Mouse (Mus musculus): ENCODE results near the gene Cyp2u1. TPM values are rescaled to one million over a fixed set of nuclear protein-coding genes. Genes with fewer than 3 reads are reported as not detected.

The Cyp2u1 gene
- polyA plus RNA-seq, 1 experiment from 2014 or later = 9.6 TPM

DNA sequence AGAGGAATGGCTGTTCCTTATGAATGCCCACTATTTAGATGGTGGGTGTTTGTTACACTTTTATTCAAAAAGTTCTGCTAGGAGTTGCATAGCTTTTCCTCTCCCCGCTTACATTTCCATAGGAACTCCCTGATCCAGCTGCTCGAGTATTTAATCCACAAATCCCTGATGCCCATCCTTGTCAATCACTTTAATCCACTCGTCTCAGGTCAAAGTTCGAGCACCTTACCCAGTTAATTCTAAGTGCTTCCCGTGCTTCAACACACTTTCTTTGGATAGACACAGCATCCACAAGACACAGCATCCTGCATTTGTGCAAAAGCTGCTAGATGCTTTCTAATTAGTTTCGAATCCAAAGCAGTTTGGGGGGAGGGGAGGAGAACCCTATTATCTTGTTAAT lies 32.6 kb downstream of the Cyp2u1 start:
- H3K4me2 ChIP-seq (replicated peaks) = no peak overlapping the region
- WGBS = 41% methylated on average over 6 of the region's 6 CpGs
- H3K9ac ChIP-seq = no peak overlapping the region
- ATAC-seq (ENCODE audit: low FRiP score) (no peak), DNase-seq (ENCODE audit: low spot score) (no peak)
- H3K36me3 ChIP-seq (replicated peaks; ENCODE audit: control insufficient read depth, insufficient read depth) = no peaks in the 10 kb centered on the region
- H3K4me1 ChIP-seq (replicated peaks; ENCODE audit: control insufficient read depth, insufficient read depth, low read length) = peaks cover 5% of the 10 kb centered on the region
- no peak overlapping the region for H3K4me3 ChIP-seq (replicated peaks; ENCODE audit: low read length)
- H3K27me3 ChIP-seq (ENCODE audit: control insufficient read depth, insufficient read depth, low read length) = no peaks in the 10 kb centered on the region
- no peaks in the 10 kb centered on the region for H3K9me3 ChIP-seq (ENCODE audit: control insufficient read depth, low read length)
- no peak overlapping the region for H3K27ac ChIP-seq

DNA sequence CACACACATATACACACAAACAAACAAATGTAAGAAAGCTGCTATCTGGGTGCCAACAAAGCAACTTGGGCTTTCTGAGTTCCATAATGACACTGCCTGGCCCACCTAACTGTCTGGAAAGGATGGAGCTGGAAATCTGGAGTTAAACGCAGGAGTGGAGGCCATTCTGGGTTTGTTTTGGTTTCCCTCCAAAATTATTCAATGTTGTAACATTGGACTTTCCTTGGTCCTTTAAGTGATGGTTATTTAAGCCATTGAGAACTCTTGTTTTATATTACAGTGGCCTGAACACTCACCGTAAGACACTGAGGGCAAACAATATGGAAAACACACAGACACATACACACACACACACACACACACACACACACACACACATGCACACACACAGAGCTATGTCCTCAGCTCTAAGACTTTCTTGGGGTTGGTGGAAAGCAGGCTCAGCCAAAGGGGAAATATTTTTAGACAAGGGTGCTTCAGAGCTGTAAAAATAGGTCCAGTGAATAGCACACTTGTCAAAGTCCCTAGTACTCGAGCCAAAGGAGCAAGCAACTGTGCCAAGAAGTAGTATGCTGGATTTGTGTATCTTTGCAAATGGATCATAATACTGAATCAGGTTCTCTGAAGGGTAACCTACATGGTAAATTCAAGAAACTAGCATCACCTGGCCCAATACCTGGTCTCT lies 36.5 kb downstream of the Cyp2u1 start:
- Histone ChIP-seq H3K9me3 (ENCODE audit: control insufficient read depth, low read length) (no peaks in the 10 kb centered on the region), H3K27me3 (ENCODE audit: control insufficient read depth, insufficient read depth, low read length) (no peaks in the 10 kb centered on the region), H3K9ac (no peak overlapping the region), H3K4me2 (replicated peaks) (no peak overlapping the region), H3K4me3 (replicated peaks; ENCODE audit: low read length) (no peak overlapping the region), H3K4me1 (replicated peaks; ENCODE audit: control insufficient read depth, insufficient read depth, low read length) (peaks cover 5% of the 10 kb centered on the region), H3K36me3 (replicated peaks; ENCODE audit: control insufficient read depth, insufficient read depth) (no peaks in the 10 kb centered on the region), H3K27ac (no peak overlapping the region)
- DNase-seq (ENCODE audit: low spot score) = no peak
- 90% methylated on average over 3 of the region's 3 CpGs for WGBS
- no peak for ATAC-seq (ENCODE audit: low FRiP score)

DNA sequence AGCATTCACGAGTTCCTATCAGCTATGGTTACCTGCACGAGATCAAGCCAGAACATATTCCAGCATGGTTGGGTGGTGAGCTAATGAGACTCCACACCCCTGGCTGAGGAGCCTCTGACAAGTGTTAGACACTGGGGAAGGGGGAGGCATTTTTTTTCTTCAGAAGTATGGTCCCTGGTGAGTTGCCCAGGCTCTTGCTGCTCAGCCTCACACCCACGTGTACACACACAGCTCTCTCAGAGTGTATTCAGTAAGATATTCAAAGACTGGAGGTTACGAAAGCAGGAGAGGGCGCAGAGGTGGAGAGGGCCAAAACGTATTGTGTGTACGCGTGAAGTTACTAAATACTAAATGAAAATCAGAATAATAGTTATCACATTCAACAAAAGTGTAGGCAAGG lies 37.5 kb downstream of the Cyp2u1 start:
- no peaks in the 10 kb centered on the region for H3K27me3 ChIP-seq (ENCODE audit: control insufficient read depth, insufficient read depth, low read length)
- H3K4me2 ChIP-seq (replicated peaks) = no peak overlapping the region
- H3K9me3 ChIP-seq (ENCODE audit: control insufficient read depth, low read length) = 0 out of 2 replicates have a peak, but pooled peaks cover 7% of the 10 kb centered on the region
- 91% methylated on average over 8 of the region's 8 CpGs for WGBS
- H3K9ac ChIP-seq = no peak overlapping the region
- no peak overlapping the region for H3K27ac ChIP-seq
- no peak for DNase-seq (ENCODE audit: low spot score)
- ATAC-seq (ENCODE audit: low FRiP score) = no peak
- no peaks in the 10 kb centered on the region for H3K36me3 ChIP-seq (replicated peaks; ENCODE audit: control insufficient read depth, insufficient read depth)
- no peak overlapping the region for H3K4me3 ChIP-seq (replicated peaks; ENCODE audit: low read length)
- H3K4me1 ChIP-seq (replicated peaks; ENCODE audit: control insufficient read depth, insufficient read depth, low read length) = no peaks in the 10 kb centered on the region

DNA sequence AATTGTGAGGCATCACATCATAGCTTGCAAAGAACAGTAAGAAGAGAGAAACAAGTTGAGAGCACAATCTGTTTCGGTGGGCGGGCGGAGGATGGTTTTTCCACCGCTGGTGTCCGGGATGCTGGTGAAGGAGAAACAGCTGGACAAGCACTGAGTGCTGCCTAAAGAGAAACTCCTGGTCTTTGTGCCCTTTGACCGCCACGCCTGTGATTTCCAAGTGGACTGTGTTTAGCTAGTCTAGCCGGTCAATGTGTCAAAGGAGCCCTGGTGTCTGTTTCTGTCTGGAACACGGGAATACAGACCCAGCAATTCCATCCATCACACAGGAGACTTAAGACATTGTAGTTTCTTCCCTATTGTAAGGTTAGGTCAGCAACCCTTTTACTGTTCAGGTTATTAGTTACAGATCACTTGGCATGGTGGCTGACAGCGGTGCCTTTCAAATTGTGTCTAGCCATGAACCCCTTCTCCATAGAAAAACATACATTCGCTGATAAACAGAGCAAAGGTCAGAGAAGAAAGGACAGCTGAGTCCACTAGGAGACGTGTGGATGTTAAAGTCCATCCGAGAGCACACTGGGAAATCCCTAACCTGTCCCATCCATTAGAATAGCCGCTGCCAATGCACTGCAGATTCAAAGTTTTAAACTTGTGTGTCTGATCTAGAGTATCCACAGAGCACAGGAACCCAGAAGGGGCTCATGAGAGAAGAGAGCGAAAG lies 39.1 kb downstream of the Cyp2u1 start:
- Histone ChIP-seq H3K4me3 (replicated peaks; ENCODE audit: low read length) (no peak overlapping the region), H3K27me3 (ENCODE audit: control insufficient read depth, insufficient read depth, low read length) (no peaks in the 10 kb centered on the region), H3K9ac (no peak overlapping the region), H3K27ac (no peak overlapping the region), H3K36me3 (replicated peaks; ENCODE audit: control insufficient read depth, insufficient read depth) (no peaks in the 10 kb centered on the region), H3K4me1 (replicated peaks; ENCODE audit: control insufficient read depth, insufficient read depth, low read length) (no peaks in the 10 kb centered on the region), H3K9me3 (ENCODE audit: control insufficient read depth, low read length) (0 out of 2 replicates have a peak, but pooled peaks cover 7% of the 10 kb centered on the region), H3K4me2 (replicated peaks) (no peak overlapping the region)
- 44% methylated on average over 15 of the region's 15 CpGs for WGBS
- no peak for ATAC-seq (ENCODE audit: low FRiP score)
- DNase-seq (ENCODE audit: low spot score) = no peak

DNA sequence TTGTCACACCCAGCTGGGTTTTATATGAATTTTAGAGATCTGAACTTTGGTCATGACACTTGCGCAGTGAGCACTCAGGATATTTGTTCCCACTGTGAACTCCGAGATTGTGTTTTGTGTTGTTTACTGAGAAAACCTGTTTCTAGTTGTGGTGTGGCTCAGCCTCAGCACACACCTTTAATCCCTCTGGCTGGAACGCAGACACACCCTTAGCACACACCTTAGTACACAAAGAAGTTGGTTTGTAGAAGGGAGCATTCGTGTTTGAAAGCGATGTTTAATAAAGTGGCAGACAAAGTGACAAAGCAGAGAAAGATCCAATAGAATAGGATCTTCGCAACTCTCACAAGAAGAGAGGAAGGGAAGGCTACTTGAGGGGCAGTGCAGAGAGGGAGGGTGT lies 42.6 kb downstream of the Cyp2u1 start:
- Histone ChIP-seq H3K4me3 (replicated peaks; ENCODE audit: low read length) (no peak overlapping the region), H3K4me2 (replicated peaks) (no peak overlapping the region), H3K9me3 (ENCODE audit: control insufficient read depth, low read length) (0 out of 2 replicates have a peak, but pooled peaks cover 7% of the 10 kb centered on the region), H3K9ac (no peak overlapping the region), H3K27ac (no peak overlapping the region), H3K27me3 (ENCODE audit: control insufficient read depth, insufficient read depth, low read length) (no peaks in the 10 kb centered on the region), H3K4me1 (replicated peaks; ENCODE audit: control insufficient read depth, insufficient read depth, low read length) (no peaks in the 10 kb centered on the region), H3K36me3 (replicated peaks; ENCODE audit: control insufficient read depth, insufficient read depth) (no peaks in the 10 kb centered on the region)
- WGBS = 97% methylated on average over 6 of the region's 6 CpGs
- DNase-seq (ENCODE audit: low spot score) (no peak), ATAC-seq (ENCODE audit: low FRiP score) (no peak)

DNA sequence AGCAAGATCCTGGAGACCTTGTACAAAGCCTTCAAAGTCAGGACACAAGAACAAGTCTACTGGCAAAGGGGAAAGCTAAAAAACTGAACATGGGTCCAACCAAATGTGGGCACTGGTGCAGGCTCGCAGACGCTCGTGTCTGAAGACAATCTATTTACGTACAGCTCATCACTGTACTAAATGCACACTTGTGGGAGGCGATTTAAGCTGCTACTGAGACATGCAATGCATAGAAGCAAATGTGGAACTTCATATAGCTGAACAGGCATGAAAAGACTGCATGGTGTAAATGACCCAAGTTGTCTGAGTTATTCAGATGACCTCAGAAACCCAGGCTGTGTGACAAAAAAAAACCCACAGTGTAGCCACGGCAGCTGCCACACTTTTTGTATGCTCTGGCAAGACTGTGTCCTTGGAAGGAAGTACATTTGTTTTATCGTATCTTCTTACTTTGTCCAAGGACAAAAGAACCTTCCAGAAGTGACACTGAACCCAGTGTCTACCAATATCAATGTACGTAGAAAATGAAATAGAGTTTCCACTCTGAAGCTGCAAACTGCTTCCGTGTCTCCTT lies 43.5 kb downstream of the Cyp2u1 start:
- ATAC-seq (ENCODE audit: low FRiP score) (no peak), DNase-seq (ENCODE audit: low spot score) (no peak)
- H3K4me2 ChIP-seq (replicated peaks) = no peak overlapping the region
- WGBS = 92% methylated on average over 9 of the region's 9 CpGs
- no peak overlapping the region for H3K9ac ChIP-seq
- H3K4me3 ChIP-seq (replicated peaks; ENCODE audit: low read length) = no peak overlapping the region
- no peaks in the 10 kb centered on the region for H3K4me1 ChIP-seq (replicated peaks; ENCODE audit: control insufficient read depth, insufficient read depth, low read length)
- no peak overlapping the region for H3K27ac ChIP-seq
- H3K9me3 ChIP-seq (ENCODE audit: control insufficient read depth, low read length) = 0 out of 2 replicates have a peak, but pooled peaks cover 7% of the 10 kb centered on the region
- no peaks in the 10 kb centered on the region for H3K36me3 ChIP-seq (replicated peaks; ENCODE audit: control insufficient read depth, insufficient read depth)
- no peaks in the 10 kb centered on the region for H3K27me3 ChIP-seq (ENCODE audit: control insufficient read depth, insufficient read depth, low read length)

DNA sequence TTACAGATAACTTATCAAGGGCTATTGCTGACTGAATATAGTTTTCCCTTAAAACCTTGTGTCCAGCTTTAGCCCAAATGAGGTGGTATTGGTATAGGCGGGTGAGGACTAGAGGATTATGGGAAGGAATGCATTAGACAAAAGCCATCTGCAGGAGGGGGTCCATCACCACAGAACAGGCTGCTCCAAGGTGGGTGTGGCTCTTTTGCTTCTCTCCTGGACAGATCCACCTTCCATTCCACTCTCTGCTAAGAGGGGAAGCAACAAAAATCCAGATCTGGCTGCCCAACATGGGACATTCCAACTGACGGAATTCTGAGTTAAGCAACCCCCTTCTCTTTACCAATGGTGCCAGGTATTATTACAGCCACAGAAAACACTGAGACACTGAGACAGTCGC lies 44.1 kb downstream of the Cyp2u1 start:
- no peak for ATAC-seq (ENCODE audit: low FRiP score)
- Histone ChIP-seq H3K9ac (no peak overlapping the region), H3K27ac (no peak overlapping the region), H3K4me3 (replicated peaks; ENCODE audit: low read length) (no peak overlapping the region), H3K9me3 (ENCODE audit: control insufficient read depth, low read length) (0 out of 2 replicates have a peak, but pooled peaks cover 7% of the 10 kb centered on the region), H3K36me3 (replicated peaks; ENCODE audit: control insufficient read depth, insufficient read depth) (no peaks in the 10 kb centered on the region), H3K4me1 (replicated peaks; ENCODE audit: control insufficient read depth, insufficient read depth, low read length) (no peaks in the 10 kb centered on the region), H3K27me3 (ENCODE audit: control insufficient read depth, insufficient read depth, low read length) (no peaks in the 10 kb centered on the region), H3K4me2 (replicated peaks) (no peak overlapping the region)
- 91% methylated on average over 3 of the region's 3 CpGs for WGBS
- no peak for DNase-seq (ENCODE audit: low spot score)

DNA sequence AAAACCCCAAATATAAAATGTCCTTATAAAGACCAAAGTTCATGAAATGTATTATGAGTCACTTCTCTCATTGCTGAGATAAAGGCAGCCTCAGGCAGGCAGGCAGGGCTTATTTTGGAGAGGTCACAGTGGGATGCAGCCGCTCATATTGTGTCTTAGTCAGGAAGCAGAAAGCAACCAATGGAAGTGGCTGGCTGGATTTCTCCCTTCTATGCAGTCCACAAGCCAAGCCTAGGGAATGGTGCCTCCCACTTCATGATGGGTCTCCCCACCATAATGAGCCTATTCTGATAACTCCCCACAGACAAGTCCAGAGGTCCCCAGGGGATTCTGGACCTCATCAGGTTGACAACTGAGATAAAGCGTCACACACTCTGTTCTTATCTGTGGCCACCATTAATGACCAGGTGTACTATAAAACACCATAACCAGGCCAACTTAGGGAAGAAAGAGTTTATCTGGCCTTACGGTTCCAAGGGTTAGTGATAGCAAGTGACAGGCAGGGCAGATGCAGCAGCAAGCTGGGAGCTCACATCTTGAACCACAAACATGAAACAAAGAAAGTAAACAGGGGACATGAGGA lies 47.5 kb downstream of the Cyp2u1 start:
- ATAC-seq (ENCODE audit: low FRiP score) (no peak), DNase-seq (ENCODE audit: low spot score) (no peak)
- H3K36me3 ChIP-seq (replicated peaks; ENCODE audit: control insufficient read depth, insufficient read depth) = no peaks in the 10 kb centered on the region
- H3K4me2 ChIP-seq (replicated peaks) = no peak overlapping the region
- no peaks in the 10 kb centered on the region for H3K9me3 ChIP-seq (ENCODE audit: control insufficient read depth, low read length)
- H3K27ac ChIP-seq = no peak overlapping the region
- H3K4me1 ChIP-seq (replicated peaks; ENCODE audit: control insufficient read depth, insufficient read depth, low read length) = no peaks in the 10 kb centered on the region
- H3K27me3 ChIP-seq (ENCODE audit: control insufficient read depth, insufficient read depth, low read length) = no peaks in the 10 kb centered on the region
- 95% methylated on average over 3 of the region's 3 CpGs for WGBS
- H3K9ac ChIP-seq = no peak overlapping the region
- no peak overlapping the region for H3K4me3 ChIP-seq (replicated peaks; ENCODE audit: low read length)

DNA sequence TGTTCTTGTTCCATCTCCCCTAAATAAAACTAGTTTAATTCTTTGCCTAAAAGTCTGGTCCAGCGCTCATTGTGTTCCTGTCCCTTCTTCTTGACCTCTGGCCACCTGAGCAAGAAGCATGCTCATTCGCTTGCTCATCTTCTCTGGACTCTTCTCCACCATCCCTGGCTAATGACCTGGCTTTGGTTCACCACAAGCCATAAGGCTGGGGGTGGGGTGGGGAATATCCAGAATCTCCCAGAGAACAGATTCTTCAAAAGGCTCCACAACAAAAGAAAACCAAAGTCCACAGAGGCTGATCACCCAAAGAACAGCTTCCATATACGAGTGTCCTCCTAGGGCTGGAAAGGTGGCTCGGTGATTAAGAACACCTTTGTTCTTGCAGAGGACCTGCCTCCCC lies 48.0 kb downstream of the Cyp2u1 start:
- no peak overlapping the region for H3K4me3 ChIP-seq (replicated peaks; ENCODE audit: low read length)
- no peak overlapping the region for H3K4me2 ChIP-seq (replicated peaks)
- no peaks in the 10 kb centered on the region for H3K36me3 ChIP-seq (replicated peaks; ENCODE audit: control insufficient read depth, insufficient read depth)
- no peaks in the 10 kb centered on the region for H3K27me3 ChIP-seq (ENCODE audit: control insufficient read depth, insufficient read depth, low read length)
- H3K9ac ChIP-seq = no peak overlapping the region
- DNase-seq (ENCODE audit: low spot score) = no peak
- H3K4me1 ChIP-seq (replicated peaks; ENCODE audit: control insufficient read depth, insufficient read depth, low read length) = no peaks in the 10 kb centered on the region
- H3K27ac ChIP-seq = no peak overlapping the region
- no peak for ATAC-seq (ENCODE audit: low FRiP score)
- 93% methylated on average over 4 of the region's 4 CpGs for WGBS
- no peaks in the 10 kb centered on the region for H3K9me3 ChIP-seq (ENCODE audit: control insufficient read depth, low read length)
